Mouse (Mus musculus) ovary, adult 18-20 months (tissue): ENCODE results near the gene Myrf.

Experiments used
- DNase-seq: peaks from one replicate; pipeline ENCODE4 v3.0.0; 2022; ENCODE audit warnings: low spot score, mixed read lengths

Myrf gene

DNA sequence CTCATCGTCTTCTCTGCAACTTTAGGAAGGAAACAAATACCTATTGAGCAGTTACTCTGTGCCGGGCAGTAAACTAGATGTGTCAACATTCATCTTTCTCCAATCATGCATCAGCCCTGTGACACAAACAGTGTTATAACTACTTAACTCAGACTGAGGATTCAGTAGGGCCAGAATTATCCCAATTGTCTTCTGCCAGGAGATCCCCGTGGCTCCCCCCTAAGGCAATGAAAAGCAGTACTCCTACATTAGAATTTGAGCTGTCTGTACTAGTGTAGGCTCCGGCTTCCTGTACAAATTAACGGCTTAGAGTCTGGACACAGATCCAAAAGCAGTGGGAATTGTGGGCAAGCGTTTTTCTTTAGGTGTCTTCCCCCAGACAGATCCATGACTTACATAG lies 35.5 kb downstream of the Myrf start:
- DNase-seq, result no peak

DNA sequence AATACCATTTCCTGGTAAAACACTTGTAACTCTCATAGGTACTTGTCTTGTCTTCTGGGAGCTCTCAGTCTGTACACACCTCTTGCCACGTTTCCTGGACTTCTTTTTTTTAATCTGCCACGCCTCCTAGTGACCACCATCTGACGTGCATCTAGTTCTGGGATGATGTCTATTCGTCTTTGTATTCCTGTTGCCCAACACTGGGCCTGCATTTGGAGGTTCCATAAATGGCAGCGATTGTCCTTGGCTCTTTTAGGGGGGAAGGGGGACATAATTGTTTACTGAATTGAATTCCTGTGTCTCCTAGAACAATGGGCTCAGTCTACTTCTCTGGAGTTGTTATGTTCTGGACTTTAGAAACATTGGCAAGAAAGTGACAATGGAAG lies 35.9 kb downstream of the Myrf start:
- DNase-seq, result no peak

DNA sequence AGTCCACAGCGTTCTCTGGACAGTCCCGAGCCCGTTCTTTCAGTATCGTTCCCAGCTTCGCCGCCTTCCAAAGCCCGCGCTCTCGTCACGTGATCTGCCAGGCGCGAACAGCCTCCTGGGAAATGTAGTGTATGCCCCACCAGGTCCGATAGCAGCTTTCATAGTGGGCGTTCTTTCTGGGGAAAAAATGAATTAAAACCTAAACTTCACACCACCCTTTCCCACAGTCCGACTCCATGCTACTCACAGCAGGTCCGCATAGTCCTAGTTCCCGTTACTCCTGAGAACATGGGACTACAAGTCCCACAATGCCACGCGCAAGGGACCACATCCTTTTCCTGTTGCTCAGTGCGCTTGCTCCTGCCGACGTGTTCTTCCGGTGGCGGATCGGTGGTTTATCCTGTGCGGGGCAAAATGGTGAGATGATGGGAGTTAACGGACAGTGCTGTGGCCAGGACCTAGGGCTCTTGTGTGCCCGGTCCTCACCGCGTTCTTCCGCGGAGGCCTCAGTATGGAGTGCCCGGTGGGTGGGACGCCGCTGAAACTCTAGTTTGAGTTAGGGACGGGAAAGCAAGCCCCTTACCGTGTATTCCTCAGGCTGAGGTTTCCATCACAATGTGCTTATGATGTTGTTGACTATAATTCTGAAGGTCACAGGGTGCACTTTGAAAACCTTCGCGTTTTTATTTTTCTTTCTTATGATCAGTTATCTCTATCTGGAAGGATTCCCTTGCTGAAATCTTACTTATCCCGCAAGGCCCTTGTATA lies 36.5 kb downstream of the Myrf start, which contains the start of the genes Tmem258 and Fen1:
Gene Tmem258, plus strand, starts transcription at position 167 of the 768 bp plus-strand sequence.
Gene Fen1, minus strand, starts transcription at position 322 of the 768 bp plus-strand sequence.
- peak; percentile 80 for DNase-seq

DNA sequence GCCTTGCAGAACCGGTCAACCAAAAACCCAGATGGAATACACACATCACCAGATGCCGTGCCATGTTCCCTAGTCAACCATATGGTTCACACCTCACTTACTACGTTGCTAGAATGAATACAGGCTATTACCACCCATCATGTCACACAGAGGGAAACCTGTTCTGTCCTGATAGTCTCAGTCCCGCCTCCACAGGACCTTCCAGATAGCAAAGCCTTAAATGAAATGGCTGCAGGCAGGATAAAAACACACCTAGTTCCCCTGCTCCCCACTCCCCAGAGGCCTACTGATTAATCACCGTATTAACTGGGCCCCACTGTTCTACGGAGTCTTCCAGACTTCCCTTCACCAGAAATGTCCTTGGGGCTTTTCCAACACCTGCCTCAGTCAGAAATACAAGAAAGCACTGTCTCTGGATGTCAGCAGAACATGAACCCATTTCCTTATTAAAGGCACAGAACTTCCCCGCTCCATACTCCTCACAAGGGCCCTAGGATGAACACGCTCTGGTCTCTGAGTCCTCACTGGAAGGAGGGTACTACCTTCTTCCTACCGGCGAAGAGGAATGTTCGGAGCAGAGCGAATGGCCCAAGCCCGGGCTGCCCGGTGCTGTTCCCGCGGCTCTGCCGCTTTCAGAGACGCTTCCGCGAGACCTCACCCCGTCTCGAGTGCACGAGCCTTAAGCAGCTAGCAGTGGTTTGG lies 37.3 kb downstream of the Myrf start:
- no peak for DNase-seq

DNA sequence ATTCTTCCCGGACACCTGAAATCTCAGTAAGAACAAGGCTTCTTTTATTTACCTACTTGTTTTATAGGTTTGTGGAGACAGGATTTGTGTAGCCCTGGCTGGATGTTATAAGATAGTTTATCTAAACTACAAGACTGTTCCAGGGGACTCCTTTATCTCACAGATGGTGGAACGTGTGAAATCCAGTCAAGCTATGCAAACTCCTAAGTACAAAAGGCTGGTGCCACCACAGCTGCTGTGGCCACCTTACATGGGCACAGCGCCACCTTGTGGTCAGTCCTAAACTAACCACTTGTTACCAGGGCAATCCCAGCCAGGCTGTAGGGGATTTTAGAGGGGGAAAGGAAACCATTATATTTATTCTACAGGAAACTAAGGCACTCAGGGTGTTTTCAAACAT lies 41.8 kb downstream of the Myrf start:
- DNase-seq, result peak; percentile 51

DNA sequence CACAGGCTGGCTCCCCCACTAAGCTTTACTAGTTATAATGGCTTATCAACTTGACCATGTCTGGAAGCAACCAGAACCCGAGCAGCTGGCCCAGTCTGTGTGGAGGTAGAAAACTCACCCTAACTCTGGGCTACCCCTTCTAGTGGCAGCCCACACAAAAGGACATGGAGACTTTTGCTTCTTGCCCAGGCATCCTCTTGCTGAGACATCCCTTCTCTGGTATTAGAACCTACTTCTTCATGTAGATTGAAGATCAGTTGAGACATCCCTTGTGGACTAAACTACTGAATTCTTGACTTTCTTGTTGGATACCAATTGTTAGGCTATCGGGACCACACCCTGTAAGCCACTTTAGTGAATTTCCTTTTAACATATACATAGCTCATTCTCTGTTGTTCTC lies 42.3 kb downstream of the Myrf start:
- no peak for DNase-seq

DNA sequence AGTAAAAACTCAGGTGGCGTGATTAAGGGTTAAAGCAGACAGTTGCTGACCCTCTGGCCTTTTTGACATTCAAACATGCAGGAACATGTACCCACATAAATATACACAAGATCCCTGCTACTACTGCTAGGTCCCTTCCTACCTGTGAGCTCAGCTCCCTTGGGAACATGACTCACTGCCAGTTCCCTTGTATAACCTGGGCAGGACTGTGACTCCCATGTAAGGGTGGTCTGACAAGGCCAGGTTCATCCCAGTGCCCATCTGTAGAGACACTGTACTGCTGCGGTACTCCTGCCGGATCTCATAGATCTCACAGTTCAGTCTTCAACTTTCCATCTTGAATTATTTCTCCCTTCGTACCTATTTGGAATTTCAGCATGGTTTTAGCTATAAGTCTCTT lies 43.4 kb downstream of the Myrf start:
- DNase-seq, result no peak

DNA sequence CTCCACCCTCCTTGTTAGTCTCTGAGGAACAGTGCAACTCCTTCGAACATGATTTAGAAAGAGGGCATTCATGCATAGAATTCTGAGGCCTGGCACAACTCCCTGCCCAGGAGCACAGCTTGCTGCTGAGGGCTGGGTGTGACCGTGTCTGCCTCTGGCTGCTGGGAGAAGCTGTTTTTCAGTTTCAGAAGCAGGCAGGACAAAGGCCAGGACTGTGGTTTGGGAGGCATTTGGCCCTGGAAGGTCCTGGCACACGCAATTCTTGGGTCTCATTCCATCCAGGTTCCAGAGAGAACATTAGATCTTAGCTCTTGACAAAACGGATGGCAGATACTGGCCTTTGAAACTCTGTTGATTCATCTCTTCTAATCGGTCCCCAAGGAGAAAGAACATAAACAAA lies 45.3 kb downstream of the Myrf start:
- peak; percentile 41 for DNase-seq

DNA sequence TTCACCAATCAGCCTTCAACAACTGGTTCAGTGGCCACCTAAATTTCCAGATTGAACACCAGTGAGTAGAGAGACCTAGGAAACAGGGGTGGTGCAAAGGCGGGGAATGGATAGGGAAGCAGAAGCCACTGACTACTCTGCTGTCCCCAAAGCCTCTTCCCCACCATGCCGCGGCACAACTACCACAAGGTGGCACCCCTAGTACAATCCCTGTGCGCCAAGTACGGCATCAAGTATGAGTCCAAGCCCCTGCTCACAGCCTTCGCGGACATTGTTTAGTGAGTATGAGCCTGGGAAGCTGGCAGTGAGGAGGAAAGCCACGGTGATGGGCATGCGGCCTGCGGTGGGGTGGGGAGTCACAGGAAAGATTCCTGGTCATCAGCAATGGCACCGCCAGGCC lies 46.2 kb downstream of the Myrf start:
- DNase-seq, result no peak

DNA sequence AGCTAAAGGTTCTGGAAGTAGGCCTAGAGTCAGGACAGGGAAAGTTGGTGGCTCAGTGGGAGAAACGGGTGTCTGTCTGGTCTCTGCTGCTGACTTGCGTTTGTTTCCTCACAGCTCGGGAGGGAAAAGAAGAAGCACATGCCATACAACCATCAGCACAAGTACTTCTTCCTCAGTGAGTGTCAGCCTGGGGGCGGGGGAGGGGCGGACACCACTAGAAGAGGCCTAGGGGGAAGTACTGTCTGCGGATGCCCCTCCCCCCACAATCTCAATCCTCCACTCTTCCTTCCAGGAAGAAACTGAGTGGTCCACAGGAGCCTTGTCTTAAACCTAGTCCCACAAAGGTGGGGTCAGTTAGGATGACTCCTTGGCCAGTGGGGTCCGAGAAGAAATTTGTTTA lies 49.2 kb downstream of the Myrf start:
- no peak for DNase-seq

DNA sequence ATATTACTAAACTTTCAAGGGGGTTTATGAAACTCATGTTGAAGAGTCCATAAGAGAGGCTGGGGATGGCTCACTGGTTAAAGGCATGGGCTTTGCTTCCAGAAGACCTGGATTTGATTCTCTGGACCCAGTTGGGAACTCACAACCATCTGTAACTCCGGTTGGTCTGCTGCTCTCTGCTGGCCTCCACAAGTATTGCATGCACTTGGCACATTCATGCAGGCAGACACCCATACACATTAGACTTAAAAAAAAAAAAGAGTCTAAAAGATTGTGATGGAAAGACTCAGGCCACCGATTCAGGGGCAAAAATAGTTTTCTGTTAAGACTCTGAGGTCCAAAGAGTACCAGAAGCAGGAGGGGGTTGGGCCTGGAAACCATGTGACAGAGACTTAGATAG lies 49.8 kb downstream of the Myrf start:
- no peak for DNase-seq

DNA sequence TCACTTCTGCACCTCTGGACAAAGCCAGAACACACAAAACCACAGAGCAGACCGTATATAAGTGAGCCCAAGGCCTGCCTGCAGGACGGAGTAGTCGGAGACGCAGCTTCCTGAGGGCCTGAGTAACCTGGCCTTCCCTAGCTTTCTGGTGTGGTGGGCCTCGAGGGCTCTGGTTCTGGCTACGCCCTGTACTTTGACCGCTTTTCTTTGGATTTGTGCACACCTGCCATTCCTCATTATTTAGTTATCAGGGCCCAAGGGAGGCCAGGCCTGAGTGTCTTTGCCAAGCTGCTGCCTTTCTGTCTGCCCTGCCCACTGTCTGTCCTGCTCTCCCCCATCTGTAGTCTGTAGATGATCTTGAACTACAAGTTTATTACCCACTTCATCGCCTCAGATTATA lies 50.6 kb downstream of the Myrf start:
- DNase-seq, result no peak

DNA sequence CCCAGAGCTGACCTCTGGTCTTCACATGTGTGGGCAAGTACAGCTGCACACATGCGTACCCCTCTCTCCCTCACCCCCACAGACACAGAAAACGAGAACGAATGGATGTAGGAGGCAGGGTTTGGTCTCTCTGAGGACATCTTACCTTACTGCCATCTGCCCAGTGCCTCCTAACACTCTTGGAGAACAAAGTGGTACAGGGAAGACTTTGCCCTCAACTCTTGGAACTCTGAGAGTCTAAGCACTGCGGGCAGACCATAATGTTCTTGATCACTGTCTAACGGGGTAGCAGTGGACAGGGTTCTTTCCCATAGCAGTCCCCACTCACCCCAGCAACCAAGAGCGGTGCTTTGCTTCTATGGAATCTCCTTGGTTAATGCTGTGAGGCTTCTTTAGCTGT lies 51.5 kb downstream of the Myrf start:
- no peak for DNase-seq

DNA sequence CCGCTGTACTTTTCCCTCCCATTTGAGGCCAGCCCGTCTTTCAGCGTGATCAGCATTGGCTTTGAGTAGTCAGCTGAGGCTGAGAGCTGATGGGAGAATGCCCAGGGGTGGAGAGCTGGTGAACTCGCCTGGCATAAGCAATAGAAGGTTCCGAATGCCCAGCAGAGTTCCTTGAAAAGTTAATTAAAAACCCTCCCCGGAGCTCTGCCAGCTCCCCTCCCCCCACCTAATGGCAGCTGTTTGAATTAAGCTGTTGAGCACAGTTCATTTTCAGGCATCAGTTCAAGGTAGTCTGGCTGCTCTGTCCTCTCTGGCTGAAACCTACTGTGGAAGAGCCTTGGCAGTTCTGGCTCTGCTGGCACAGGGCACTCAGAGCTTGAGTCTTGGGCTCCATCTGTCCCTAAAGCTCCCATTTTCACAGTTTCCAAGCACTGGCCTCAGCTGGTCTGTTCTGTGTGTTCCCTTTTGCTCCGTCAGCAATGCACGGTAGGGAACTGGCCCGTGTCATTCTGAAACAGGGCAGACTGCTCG lies 52.2 kb downstream of the Myrf start:
- no peak for DNase-seq

DNA sequence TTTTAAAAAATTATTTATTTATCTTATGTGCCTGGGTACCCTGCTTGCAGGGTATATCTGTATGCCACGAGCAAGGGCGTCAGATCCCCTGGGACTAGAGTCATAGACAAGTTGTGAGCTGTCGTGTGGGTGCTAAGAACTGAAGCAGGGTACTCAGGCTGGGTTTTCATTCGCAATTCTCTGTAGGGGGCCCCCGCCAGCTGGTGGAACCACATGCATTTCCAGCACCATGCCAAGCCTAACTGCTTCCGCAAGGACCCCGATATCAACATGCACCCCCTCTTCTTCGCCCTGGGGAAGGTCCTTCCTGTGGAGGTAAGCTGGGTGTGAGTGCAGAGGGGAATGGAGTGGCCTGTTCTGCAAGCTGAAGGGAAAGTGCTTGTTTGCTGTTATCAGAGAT lies 54.0 kb downstream of the Myrf start:
- no peak for DNase-seq

DNA sequence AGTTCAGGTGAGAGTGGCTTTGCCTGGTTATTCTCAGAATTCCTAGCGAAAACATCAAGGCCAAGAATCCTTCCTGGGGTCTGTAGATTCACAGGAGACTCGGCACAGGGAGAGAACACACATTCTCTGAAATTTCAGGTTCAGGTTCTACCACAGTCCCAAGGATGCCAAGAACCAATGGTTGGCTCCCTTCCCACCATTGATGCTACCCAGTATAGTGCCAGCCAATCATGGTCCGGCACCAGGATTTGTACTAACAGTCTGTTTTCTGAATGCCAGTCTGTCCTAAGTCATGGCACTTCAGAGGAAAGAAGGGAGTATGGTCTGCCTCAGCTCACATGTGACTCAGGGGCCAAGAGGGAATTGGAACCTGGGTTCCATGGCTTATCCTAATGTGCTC lies 54.7 kb downstream of the Myrf start:
- no peak for DNase-seq

DNA sequence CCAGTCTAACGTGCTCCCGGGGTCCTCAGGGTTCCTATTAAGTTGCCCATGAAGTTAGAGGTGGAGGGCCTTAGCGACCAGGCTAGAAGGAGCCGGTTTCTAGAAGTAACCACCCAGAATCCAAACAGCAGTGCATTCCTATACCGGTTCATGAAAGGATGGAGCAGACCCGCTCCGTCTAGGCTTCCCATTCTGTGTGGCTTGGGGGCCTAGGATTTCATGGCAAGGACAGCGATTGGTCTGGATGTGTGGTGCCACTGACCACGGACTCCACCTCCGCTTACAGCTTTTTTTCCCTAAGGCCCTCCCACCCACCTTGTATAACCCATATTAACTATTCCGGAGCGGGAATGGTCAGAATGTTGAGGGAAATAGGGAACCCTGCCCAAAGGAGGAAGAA lies 56.5 kb downstream of the Myrf start:
- no peak for DNase-seq

DNA sequence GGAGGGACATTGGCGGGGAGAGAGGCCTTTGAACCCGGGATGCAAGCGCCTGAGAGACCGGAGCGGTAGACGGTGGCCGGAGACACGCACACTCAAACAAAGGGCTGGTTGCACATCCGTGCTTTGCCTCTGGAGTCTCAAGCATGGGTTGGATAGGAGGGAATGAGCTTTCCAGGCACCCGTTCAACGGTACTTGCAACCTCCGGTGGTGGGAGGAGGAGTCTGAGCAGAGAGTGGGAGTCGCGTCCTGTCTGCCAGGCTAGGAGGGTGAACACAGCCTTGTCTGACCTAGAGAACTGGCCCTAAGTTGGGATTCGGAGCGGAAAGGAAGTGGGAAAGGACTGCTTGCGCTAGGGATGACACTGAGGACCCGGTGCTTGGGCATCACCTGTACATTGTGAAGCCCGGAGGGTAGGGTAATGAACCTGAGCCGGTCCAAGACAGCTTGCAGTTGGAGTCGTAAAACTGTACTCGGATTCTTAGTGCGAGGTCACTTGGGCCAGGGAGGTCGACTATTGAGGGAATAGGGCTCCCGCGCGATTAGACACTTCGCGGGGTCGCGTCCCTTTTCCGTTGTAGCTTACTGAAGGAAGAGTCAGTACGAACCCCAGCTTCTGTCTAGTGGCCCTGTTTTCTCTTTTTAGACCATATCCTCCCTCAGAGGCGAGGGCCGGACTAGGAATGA lies 57.1 kb downstream of the Myrf start:
- DNase-seq, result peak; percentile 66

DNA sequence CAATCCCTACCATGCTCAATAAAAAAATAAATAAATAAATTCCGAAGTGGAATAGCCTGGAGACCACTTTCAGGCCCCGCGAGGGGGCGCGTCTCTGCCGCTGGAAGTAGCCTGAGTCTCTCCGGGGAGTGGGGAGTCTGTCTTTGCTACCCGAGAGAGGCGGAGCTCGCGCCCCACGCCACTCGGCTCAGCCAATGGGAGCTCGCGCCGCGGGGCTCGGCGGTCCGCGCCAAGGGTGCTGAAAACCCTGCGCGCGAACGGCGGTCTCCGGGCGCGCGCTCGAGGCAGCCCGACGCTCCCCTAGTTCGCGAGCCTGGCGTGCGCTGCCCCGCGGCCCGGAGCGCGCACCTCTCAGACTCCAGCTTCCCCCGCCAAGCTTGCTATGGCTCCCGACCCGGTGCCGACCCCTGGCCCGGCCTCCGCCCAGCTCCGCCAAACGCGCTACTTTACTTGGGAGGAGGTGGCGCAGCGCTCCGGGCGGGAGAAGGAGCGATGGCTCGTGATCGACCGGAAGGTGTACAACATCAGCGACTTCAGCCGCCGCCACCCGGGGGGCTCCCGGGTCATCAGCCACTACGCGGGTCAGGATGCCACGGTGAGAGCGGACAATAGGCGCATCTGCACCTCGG lies 57.8 kb downstream of the Myrf start, which contains the start of gene Fads1:
Gene Fads1, plus strand, starts transcription at position 219 of the 629 bp plus-strand sequence.
- peak; percentile 92 for DNase-seq

DNA sequence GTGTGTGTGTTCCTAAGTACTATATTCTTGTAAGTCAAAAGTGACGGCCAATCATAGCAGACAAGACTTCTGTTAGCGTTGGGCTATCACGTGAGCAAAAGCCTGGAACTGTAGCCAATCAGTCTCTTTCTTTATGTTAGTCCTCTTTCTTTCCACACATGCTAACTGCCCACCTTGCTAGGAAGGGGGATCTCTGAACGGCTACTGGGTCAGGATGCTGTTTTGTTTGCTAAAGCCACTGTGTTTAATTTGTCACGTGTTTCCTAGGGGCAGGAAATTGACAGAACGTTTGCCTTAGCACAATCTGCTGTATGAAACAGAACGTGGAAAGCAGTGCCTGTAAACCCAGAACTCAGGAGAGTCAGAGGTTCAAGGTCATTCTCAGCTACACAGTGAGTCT lies 58.4 kb downstream of the Myrf start:
- DNase-seq, result no peak

DNA sequence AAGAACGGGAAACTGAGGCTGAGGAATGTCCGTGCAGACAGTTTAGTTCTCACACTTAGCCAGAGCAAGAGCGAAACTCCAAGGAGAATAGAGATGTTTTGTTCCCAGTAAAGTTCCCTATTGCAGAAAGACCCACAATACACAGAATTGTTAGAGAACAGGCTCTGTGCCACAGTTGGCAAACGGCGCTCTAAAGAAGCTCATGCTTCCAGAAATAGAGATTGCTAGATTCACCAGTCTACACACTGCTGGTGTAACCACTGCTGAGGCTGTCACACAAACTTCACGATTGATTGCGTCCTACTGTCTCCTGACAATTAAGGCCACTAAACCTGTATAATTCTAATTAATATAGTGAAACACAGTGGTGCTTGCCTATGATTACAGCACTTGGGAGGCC lies 59.3 kb downstream of the Myrf start:
- no peak for DNase-seq

DNA sequence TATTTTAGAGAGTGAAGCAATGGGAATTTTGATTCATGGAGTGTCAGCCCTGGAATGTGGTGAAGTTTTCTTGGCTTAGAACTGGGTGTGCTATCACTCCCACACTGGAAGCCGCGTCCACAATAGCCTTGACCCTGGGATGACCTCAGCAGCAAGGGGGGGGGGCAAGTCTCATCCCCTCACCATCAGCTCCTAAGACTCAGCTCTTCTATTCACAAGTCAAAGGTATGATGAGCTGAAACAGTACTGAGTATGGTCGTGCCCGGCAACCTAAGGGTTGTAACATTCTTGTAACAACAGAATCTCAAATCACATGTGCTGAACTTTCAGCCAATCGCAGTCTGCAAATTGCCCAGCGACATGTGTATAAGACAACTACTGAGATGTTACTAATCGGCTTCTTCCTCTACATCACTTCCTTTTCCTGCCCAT lies 63.6 kb downstream of the Myrf start:
- no peak for DNase-seq
